Mouse (Mus musculus) small intestine, adult 2 months (tissue): Measurements from ENCODE around the gene Antxr2. TPM values are rescaled to one million over a fixed set of nuclear protein-coding genes. Genes with fewer than 3 reads are reported as not detected.

Source experiments
- H3K27ac ChIP-seq: fragments of 200-500 bp; 2 replicates; pipeline ENCODE4 v1.5.1; 2012; ENCODE audit warnings: low read depth, low read length, control low read depth, inconsistent platforms; ENCODE audit not compliant: insufficient read depth
- H3K27me3 ChIP-seq: fragments of 200-500 bp; 2 replicates; pipeline ENCODE4 v1.6.1; 2012; ENCODE audit warnings: mild to moderate bottlenecking, moderate library complexity, low read length, inconsistent platforms; ENCODE audit not compliant: control insufficient read depth, insufficient read depth
- H3K36me3 ChIP-seq: fragments of 200-500 bp; 2 replicates; pipeline ENCODE4 v1.6.1; 2012; ENCODE audit warnings: mild to moderate bottlenecking, low read length, control low read depth, inconsistent platforms; ENCODE audit not compliant: control insufficient read depth, insufficient read depth
- H3K4me1 ChIP-seq: fragments of 200-500 bp; 2 replicates; pipeline ENCODE4 v1.6.1; 2012; ENCODE audit warnings: low read length, inconsistent platforms, mixed read lengths; ENCODE audit not compliant: control insufficient read depth, insufficient read depth, insufficient read length
- H3K4me3 ChIP-seq: fragments of 200-500 bp; 2 replicates; pipeline ENCODE4 v1.5.1; 2012; ENCODE audit warnings: low read depth, mild to moderate bottlenecking, control low read depth, inconsistent platforms, low read length, moderate library complexity
- CTCF ChIP-seq: fragments of 200-500 bp; IDR thresholded peaks from 2 replicates; pipeline ENCODE4 v1.5.1; 2012; ENCODE audit warnings: low read depth, mild to moderate bottlenecking, control low read depth, inconsistent platforms, low read length, moderate library complexity, mixed read lengths; ENCODE audit not compliant: insufficient replicate concordance, insufficient read length; ENCODE audit errors: extremely low read depth
- POLR2A ChIP-seq: fragments of 200-500 bp; IDR thresholded peaks from 2 replicates; pipeline ENCODE4 v1.6.1; 2012; ENCODE audit warnings: low read depth, mild to moderate bottlenecking, control low read depth, inconsistent platforms, low read length, moderate library complexity
- WGBS: fragments of 180-500 bp; shearing (Covaris S2); methylation state at CpG from one replicate; pipeline ENCODE4 v1.1.7; 2018; 5-methylcytosine and 5-hydroxymethylcytosine counted together
- polyA plus RNA-seq: library from polyadenylated mRNA; depleted of rRNA; stranded (reverse); fragments of >200 nt; gene quantifications from 2 replicates; pipeline ENCODE4 v1.2.3, GENCODE M21; 2012

Gene Antxr2
- polyA plus RNA-seq, 1 experiment, result 4.7 TPM

DNA sequence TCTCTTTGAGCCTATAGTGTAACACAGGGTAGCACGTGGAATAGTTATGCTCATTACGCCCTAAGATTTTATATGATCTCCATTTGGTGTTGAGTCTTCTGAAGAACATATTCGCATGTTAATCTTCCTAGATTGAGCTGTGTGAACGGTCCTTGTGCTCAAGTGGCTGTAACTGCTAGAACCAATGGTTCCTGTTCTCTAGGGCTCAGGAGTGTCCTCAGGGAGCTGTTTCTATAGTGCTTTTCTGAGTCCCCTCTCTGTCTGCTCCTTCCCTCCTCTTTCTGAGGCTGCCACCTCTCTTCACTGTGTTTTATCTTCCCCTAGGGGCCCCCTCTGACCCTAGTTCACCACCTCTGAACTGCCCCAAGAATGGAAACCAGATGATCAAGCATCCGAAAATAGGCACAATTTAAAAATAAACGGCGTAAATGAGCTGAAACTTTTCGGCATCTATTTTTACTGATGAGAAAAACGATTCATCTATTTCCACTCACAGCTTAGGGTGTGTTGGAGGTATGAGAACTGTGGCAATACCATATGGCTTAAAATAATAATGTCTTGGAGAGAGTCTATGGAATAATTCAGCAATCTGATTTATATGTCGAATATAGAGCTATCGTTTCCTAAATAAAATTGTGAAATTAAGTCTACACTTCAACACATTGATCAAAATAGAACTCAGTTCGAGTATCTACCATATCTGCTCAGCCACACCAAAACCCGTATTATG is 124.1 kb downstream of the Antxr2 start:
- no peak overlapping the region for H3K27ac ChIP-seq
- no peaks in the 10 kb centered on the region for H3K27me3 ChIP-seq
- H3K36me3 ChIP-seq, result peaks cover 2% of the 10 kb centered on the region; the same call in 1 of the 2 replicates
- TF ChIP-seq POLR2A, result no peak
- no peak for TF ChIP-seq CTCF
- 89% methylated on average over 13 of the region's 13 CpGs for WGBS
- no peaks in the 10 kb centered on the region for H3K4me1 ChIP-seq
- no peak overlapping the region for H3K4me3 ChIP-seq

GRCm38 (mm10) chr5:97905856-97906255 is 125.0 kb downstream of the Antxr2 start:
- Histone ChIP-seq H3K27me3 (no peaks in the 10 kb centered on the region), H3K4me1 (no peaks in the 10 kb centered on the region), H3K27ac (no peak overlapping the region), H3K4me3 (no peak overlapping the region), H3K36me3 (peaks cover 2% of the 10 kb centered on the region; the same call in 1 of the 2 replicates)
- TF ChIP-seq POLR2A, result no peak
- no peak for TF ChIP-seq CTCF
- 87% methylated on average over 3 of the region's 3 CpGs for WGBS

GRCm38 (mm10) chr5:97901096-97901495 is 129.7 kb downstream of the Antxr2 start:
- H3K4me1 ChIP-seq, result no peaks in the 10 kb centered on the region
- no peak overlapping the region for H3K27ac ChIP-seq
- H3K36me3 ChIP-seq, result no peaks in the 10 kb centered on the region
- 96% methylated on average over 7 of the region's 7 CpGs for WGBS
- no peak overlapping the region for H3K4me3 ChIP-seq
- TF ChIP-seq CTCF (no peak), POLR2A (no peak)
- no peaks in the 10 kb centered on the region for H3K27me3 ChIP-seq

- no peak for TF ChIP-seq POLR2A
- Histone ChIP-seq H3K4me1 (no peaks in the 10 kb centered on the region), H3K36me3 (no peaks in the 10 kb centered on the region), H3K27ac (no peak overlapping the region), H3K27me3 (no peaks in the 10 kb centered on the region), H3K4me3 (no peak overlapping the region)
- 92% methylated on average over 5 of the region's 5 CpGs for WGBS
Observed at GRCm38 (mm10) chr5:97899321-97899720, 131.5 kb downstream of the Antxr2 start.

GRCm38 (mm10) chr5:97885427-97885826 is 145.4 kb downstream of the Antxr2 start:
- TF ChIP-seq POLR2A, result no peak
- TF ChIP-seq CTCF, result no peak
- Histone ChIP-seq H3K4me1 (no peaks in the 10 kb centered on the region), H3K27me3 (no peaks in the 10 kb centered on the region), H3K4me3 (no peak overlapping the region), H3K36me3 (peaks cover 17% of the 10 kb centered on the region), H3K27ac (no peak overlapping the region)
- WGBS, result 90% methylated on average over 6 of the region's 6 CpGs

DNA sequence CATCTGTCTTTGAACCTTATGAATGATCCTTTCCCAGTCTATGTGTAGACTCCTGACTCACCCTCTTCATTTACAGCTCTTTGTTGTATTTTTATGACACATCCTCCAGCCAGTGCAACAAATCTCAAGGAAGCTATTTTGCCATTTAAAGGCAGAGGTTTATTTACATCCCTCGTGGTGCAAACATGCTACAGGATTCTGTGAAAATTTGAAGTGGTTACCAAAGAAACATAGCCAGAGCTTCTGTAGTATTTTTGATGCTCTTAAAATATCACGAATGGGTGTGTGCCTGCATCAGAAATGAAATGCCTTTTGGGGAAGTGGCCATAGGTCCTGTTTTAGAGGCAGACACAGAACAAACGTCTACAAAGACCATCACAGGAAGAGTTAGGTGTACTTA is 146.7 kb downstream of the Antxr2 start:
- no peaks in the 10 kb centered on the region for H3K4me1 ChIP-seq
- no peak overlapping the region for H3K4me3 ChIP-seq
- TF ChIP-seq CTCF, result no peak
- 63% methylated on average over 3 of the region's 3 CpGs for WGBS
- H3K36me3 ChIP-seq, result peaks cover 17% of the 10 kb centered on the region
- H3K27me3 ChIP-seq, result no peaks in the 10 kb centered on the region
- H3K27ac ChIP-seq, result no peak overlapping the region

- TF ChIP-seq CTCF, result no peak
- no peak for TF ChIP-seq POLR2A
- Histone ChIP-seq H3K36me3 (peaks cover 17% of the 10 kb centered on the region), H3K27ac (no peak overlapping the region), H3K4me3 (no peak overlapping the region), H3K27me3 (no peaks in the 10 kb centered on the region), H3K4me1 (no peaks in the 10 kb centered on the region)
- WGBS, result 82% methylated on average over 2 of the region's 2 CpGs
Observed at GRCm38 (mm10) chr5:97881421-97881820, 149.4 kb downstream of the Antxr2 start.

DNA sequence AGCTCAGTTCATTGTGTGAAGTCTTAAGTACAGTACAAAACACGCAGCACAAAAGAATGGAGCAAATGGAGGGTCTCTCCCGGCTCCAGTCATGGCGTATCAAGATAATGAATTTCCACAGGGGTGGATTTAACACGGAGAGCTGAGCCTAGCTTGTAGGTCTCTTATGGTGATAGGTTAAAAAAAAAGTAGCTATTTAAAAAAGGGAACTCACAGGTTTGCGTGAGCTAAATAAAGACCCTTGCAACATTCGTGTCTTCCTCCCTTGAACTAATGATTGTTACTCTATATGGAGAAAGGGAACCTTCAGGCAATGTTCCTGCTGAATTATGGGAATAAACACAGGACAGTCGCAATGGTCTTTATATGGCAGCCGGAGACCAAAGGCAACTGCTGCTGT is 150.7 kb downstream of the Antxr2 start:
- TF ChIP-seq CTCF (no peak), POLR2A (no peak)
- Histone ChIP-seq H3K4me3 (no peak overlapping the region), H3K4me1 (no peaks in the 10 kb centered on the region), H3K36me3 (peaks cover 7% of the 10 kb centered on the region), H3K27me3 (no peaks in the 10 kb centered on the region), H3K27ac (no peak overlapping the region)
- 86% methylated on average over 8 of the region's 8 CpGs for WGBS
